Mouse (Mus musculus): ENCODE measurements at regions not wholly inside any gene's neighbourhood (a gene's known extent, or its start where the extent isn't known, plus 50 kb on each side); places are given as distances from the start of the nearest gene placed in this dataset.

DNA sequence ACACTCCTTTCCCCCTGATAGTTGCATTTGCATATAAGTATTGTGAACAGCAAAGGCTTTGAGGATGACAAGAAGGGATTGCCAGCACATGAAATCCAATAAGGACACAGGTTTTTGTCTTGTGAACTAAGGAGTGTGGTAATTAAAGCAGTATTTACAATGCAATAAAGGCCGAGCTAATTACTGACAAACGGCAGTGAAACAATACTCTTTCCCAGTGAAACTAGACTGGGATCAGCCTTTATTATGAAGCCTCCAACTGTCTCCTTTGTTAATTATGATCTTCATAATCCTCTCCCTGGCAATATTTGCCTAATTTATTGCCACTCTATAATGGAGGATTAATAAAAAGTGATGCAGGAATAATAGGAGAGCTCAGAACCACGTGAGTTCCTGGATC lies 704.2 kb upstream of the Api5 start:
- in situ Hi-C loops (cut with MboI, MseI), result no loop called here

DNA sequence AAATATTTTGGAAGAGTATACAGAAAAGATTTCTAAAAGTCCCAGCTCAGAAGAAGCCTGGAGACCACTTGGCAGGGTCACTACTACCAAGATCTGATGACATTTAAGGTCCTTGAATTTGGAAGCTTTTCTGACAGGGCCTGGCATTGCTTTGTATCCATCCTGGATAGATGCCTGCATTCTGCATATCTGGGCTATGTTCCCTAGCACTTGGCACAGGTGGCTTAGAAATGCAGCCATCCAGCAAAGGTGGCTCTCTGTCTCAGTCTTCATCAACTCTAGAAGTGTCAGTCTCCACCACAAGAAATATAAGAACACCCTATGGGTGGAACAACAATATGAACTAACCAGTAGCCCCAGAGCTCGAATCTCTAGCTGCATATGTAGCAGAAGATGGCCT lies 702.2 kb upstream of the Api5 start:
- in situ Hi-C loops (cut with MboI, MseI), result no loop called here

DNA sequence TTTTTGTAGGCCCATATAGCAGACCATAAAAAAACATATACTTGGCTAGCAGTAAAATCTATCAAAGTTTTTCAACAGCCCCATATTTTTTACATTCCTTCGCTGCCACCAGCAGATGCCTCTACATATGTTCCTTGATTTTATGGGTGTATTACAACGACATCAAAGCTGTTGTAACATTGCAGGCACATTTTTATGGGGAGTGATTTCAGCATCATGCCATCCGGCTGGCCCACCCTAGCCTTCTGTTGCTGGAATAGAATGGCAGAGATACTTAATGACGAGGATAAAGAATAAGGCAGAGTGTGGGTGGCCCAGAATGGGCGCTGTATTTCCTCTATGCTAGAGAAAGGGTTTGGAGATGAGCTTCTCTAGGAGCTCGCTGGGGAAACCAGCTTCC lies 698.7 kb upstream of the Api5 start:
- in situ Hi-C loops (cut with MboI, MseI), result no loop called here

DNA sequence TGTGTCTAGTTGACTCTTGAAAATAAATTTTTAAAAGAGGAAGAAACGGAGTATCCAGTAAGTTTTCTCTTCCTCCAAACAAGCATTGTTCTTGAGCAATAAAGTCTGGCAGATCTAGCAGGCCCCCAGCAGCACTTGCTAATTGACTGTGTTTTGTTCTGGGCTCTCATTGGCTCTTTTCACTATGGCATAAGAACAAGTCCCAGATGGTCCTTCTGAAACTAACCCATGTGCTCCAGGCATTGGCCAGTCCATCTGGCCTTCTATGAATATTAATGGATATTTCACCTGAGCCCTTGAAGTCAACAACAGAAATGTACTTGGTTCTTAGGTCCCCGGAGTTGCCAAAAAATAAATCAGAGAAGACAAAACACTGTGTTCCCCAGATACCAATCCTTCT lies 693.2 kb upstream of the Api5 start:
- in situ Hi-C loops (cut with MboI, MseI), result no loop called here

DNA sequence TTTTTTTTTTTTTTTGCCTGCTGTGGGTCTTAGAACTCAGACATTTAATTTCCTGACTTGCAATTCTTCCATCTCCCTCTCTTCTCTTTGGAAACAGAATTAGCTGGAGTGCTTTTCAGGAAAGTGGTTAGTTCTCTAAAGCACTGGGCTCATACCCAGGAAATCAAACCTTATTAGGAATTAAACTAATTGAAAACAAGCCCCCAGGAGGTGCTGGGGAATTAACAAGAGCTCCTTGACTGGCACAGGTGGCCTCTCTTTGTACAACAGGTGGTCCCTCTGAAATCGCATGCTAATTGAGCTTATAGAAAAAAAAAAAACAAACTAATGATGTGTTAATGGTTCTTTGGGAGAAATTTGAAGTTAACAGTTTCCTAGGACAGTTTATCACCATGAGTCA lies 690.8 kb upstream of the Api5 start:
- in situ Hi-C loops (cut with MboI, MseI), result no loop called here

DNA sequence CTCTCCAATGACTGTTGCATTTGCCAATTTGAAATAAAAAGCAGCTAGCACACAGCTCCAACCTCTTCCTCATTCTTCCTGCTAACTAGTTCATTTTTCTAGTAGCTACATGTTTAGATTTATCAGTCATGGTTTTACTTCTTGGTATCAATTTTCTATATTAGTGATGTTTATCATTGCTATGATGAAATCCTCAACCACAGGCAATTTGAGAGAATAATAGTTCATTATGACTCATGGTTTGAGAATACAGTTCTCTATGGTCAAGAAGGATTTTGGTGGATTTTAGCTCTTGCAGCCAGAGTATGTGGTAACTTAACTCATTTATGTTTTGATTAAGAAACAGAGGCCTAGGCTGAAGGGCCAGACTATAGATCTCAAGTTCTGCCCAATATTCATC lies 681.6 kb upstream of the Api5 start:
- in situ Hi-C loops (cut with MboI, MseI), result no loop called here

DNA sequence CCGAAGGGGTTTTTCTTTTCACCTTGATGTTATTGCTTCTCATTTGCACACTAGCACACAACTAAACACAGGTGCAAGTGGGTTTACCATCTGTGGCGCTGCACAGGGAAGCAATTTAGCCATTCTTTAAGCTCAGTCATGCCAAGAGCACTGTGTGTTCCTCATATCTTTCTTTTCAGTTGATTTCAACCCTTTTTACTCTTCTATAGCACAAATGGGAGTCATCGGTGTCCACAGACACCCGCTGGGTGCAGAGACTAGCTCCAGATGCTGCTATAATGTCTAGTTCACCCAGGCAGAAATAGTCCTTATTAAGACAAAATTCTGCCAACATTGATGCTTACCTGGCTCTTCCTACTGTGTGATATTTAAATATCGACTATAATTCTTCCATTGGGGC lies 659.1 kb upstream of the Api5 start:
- in situ Hi-C loops (cut with MboI, MseI), result no loop called here

DNA sequence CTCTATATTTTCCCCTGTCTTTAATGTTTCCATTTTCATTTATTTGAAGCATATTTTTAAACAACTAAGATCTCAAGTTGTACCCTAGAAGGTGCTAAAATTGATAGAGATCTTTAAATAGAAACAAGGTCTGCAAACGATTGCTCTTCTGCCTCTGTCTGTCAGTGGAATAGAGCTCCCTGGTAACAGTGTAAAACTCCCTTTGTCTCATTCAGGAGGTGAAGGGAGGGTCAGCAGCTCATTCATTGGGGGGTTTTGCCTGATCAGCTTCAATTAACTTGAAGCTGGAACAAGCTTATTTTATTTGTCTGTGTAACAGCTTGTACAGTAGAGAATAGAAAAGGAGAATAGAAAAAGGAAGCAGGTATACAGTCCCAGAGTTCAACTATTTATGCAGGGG lies 616.7 kb upstream of the Api5 start:
- in situ Hi-C loops (cut with MboI, MseI), result loop anchor here (25.0 kb wide), 1 partner anchor 1192 kb away; the partner anchor contains the start of gene Accsl

DNA sequence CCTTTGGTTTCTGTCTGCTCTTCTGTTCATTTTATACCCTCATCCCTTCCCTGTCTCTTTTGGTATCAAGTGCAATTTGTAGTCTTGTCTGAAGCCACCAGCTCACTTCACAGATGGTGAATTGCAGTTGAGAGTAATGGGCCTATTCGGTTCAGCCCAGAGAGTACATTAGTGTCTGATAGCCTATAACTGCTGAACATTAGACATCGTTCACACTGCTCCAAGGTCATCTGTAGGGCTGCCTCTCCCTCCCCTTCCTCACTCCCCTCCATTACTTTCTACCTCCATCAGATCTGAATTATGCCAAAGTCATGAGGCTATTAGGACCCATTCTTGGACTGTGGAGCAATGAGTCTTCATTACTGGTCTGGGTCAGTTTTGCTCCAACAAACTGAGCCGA lies 615.9 kb upstream of the Api5 start:
- in situ Hi-C loops (cut with MboI, MseI), result loop anchor here (25.0 kb wide), 1 partner anchor 1192 kb away; the partner anchor contains the start of gene Accsl
